Mouse (Mus musculus) myocyte (in vitro differentiated cells): ENCODE results near the gene Cyp4v3.
"Not testable (repeated sequence)": the region's sequence is repeated elsewhere in the genome, so short reads cannot be mapped to it uniquely, and the experiment has no call there.

Experiments
- CEBPB ChIP-seq: IDR thresholded peaks from 2 replicates; pipeline ENCODE4 v1.6.1; 2011; ENCODE audit warnings: mild to moderate bottlenecking, moderate library complexity; ENCODE audit not compliant: poor library complexity, insufficient read depth, severe bottlenecking
- E2F4 ChIP-seq: IDR thresholded peaks from one replicate; pipeline ENCODE4 v1.6.1; 2011; ENCODE audit warnings: mild to moderate bottlenecking, control low read depth, moderate library complexity; ENCODE audit not compliant: insufficient read depth
- MAX ChIP-seq: IDR thresholded peaks from one replicate; pipeline ENCODE4 v1.6.1; 2011; ENCODE audit warnings: low read depth, mild to moderate bottlenecking, control low read depth
- MYOD1 ChIP-seq, 3 experiments: IDR thresholded peaks; one replicate each; pipeline ENCODE4 v1.6.1; 2011; ENCODE audit warnings: control low read depth in 2 of 3, low read depth in 2 of 3, mild to moderate bottlenecking in 2 of 3, moderate library complexity in 1 of 3; ENCODE audit not compliant: insufficient read length in 2 of 3, control insufficient read depth in 1 of 3
- POLR2A ChIP-seq: IDR thresholded peaks from one replicate; pipeline ENCODE4 v1.6.1; 2011; ENCODE audit warnings: low read depth, mild to moderate bottlenecking, control low read depth, moderate library complexity; ENCODE audit not compliant: insufficient read length
- POLR2AphosphoS2 ChIP-seq: IDR thresholded peaks from one replicate; pipeline ENCODE4 v1.6.1; 2011; ENCODE audit warnings: low read depth, control low read depth; ENCODE audit not compliant: insufficient read length
- REST ChIP-seq: IDR thresholded peaks from one replicate; pipeline ENCODE4 v1.6.1; 2011; ENCODE audit warnings: mild to moderate bottlenecking, control low read depth, moderate library complexity; ENCODE audit not compliant: insufficient read depth, insufficient read length
- USF1 ChIP-seq: IDR thresholded peaks from one replicate; pipeline ENCODE4 v1.6.1; 2011; ENCODE audit warnings: low read depth, mild to moderate bottlenecking, control low read depth, moderate library complexity

DNA sequence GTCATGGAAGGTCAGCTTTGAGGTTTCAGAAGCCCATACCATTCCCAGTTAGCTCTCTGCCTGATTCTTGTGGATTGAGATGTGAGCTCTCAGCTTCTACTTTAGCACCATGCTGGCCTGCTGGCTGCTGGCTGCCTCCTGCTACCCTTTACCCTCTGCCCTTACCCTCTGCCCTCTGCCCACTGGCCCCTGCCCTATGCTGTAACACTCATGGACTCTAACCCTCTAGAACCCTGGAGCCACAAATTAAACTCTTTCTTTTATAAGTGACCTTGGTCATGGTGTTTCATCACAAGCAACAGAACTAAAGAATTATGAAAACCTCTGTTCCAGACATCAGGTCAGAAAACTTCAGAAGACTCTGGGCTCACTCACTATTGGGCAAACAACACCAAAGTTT, 5.9 kb downstream of the Cyp4v3 start:
- TF ChIP-seq POLR2A; MAX; CEBPB; E2F4; MYOD1 (IDR thresholded peaks at IDR 0.05; ENCODE audit: control insufficient read depth in 1 of 3, insufficient read length in 2 of 3, low read depth in 2 of 3); POLR2AphosphoS2; USF1; REST: not testable (repeated sequence)
